Mouse (Mus musculus): ENCODE measurements around the gene Gja5. TPM values are rescaled to one million over a fixed set of nuclear protein-coding genes. Genes with fewer than 3 reads are reported as not detected.
"Not testable (repeated sequence)": the region's sequence is repeated elsewhere in the genome, so short reads cannot be mapped to it uniquely, and the experiment has no call there.

Gene Gja5
- polyA plus RNA-seq, 1 experiment from 2014 or later = 3.5 TPM

- H3K9me3 ChIP-seq (ENCODE audit: control insufficient read depth, low read length) = no peaks in the 10 kb centered on the region
- H3K9ac ChIP-seq (ENCODE audit: low read length) = no peak overlapping the region
- H3K4me2 ChIP-seq (ENCODE audit: low read depth) = no peak overlapping the region
- no peak overlapping the region for H3K27ac ChIP-seq (ENCODE audit: low read depth, low read length)
- WGBS = 89% methylated on average over 5 of the region's 5 CpGs
- H3K4me3 ChIP-seq (ENCODE audit: low read depth, low read length) = no peak overlapping the region
- no peaks in the 10 kb centered on the region for H3K4me1 ChIP-seq (ENCODE audit: control insufficient read depth, insufficient read depth, low read length)
- no peaks in the 10 kb centered on the region for H3K27me3 ChIP-seq (ENCODE audit: control insufficient read depth, insufficient read depth, low read length)
- DNase-seq (ENCODE audit: low spot score) = no peak
- no peaks in the 10 kb centered on the region for H3K36me3 ChIP-seq (ENCODE audit: control insufficient read depth, insufficient read depth, low read length)
- ATAC-seq (ENCODE audit: insufficient read depth, low FRiP score, low TSS enrichment) = no peak
Observed at GRCm38 (mm10) chr3:97058704-97059103, 154.2 kb downstream of the Gja5 start.

GRCm38 (mm10) chr3:97060119-97060518, 155.6 kb downstream of the Gja5 start:
- no peak overlapping the region for H3K4me2 ChIP-seq (ENCODE audit: low read depth)
- 94% methylated on average over 4 of the region's 4 CpGs for WGBS
- ATAC-seq (ENCODE audit: insufficient read depth, low FRiP score, low TSS enrichment) = no peak
- no peaks in the 10 kb centered on the region for H3K4me1 ChIP-seq (ENCODE audit: control insufficient read depth, insufficient read depth, low read length)
- H3K27ac ChIP-seq (ENCODE audit: low read depth, low read length) = no peak overlapping the region
- H3K9me3 ChIP-seq (ENCODE audit: control insufficient read depth, low read length) = no peaks in the 10 kb centered on the region
- H3K27me3 ChIP-seq (ENCODE audit: control insufficient read depth, insufficient read depth, low read length) = no peaks in the 10 kb centered on the region
- H3K4me3 ChIP-seq (ENCODE audit: low read depth, low read length) = no peak overlapping the region
- H3K9ac ChIP-seq (ENCODE audit: low read length) = no peak overlapping the region
- no peaks in the 10 kb centered on the region for H3K36me3 ChIP-seq (ENCODE audit: control insufficient read depth, insufficient read depth, low read length)
- no peak for DNase-seq (ENCODE audit: low spot score)

- H3K4me1 ChIP-seq (ENCODE audit: control insufficient read depth, insufficient read depth, low read length) = no peaks in the 10 kb centered on the region
- no peak overlapping the region for H3K4me2 ChIP-seq (ENCODE audit: low read depth)
- no peaks in the 10 kb centered on the region for H3K9me3 ChIP-seq (ENCODE audit: control insufficient read depth, low read length)
- H3K27ac ChIP-seq (ENCODE audit: low read depth, low read length) = no peak overlapping the region
- H3K27me3 ChIP-seq (ENCODE audit: control insufficient read depth, insufficient read depth, low read length) = no peaks in the 10 kb centered on the region
- whole genome bisulfite sequencing = 79% methylated on average over 5 of the region's 5 CpGs
- ATAC-seq (ENCODE audit: insufficient read depth, low FRiP score, low TSS enrichment) (no peak), DNase-seq (ENCODE audit: low spot score) (no peak)
- no peak overlapping the region for H3K9ac ChIP-seq (ENCODE audit: low read length)
- no peak overlapping the region for H3K4me3 ChIP-seq (ENCODE audit: low read depth, low read length)
- H3K36me3 ChIP-seq (ENCODE audit: control insufficient read depth, insufficient read depth, low read length) = no peaks in the 10 kb centered on the region
Observed at GRCm38 (mm10) chr3:97062814-97063213, 158.3 kb downstream of the Gja5 start.

GRCm38 (mm10) chr3:97064046-97064445, 159.6 kb downstream of the Gja5 start:
- Histone ChIP-seq H3K4me2 (ENCODE audit: low read depth) (no peak overlapping the region), H3K27me3 (ENCODE audit: control insufficient read depth, insufficient read depth, low read length) (no peaks in the 10 kb centered on the region), H3K9ac (ENCODE audit: low read length) (no peak overlapping the region), H3K4me1 (ENCODE audit: control insufficient read depth, insufficient read depth, low read length) (no peaks in the 10 kb centered on the region), H3K9me3 (ENCODE audit: control insufficient read depth, low read length) (no peaks in the 10 kb centered on the region), H3K36me3 (ENCODE audit: control insufficient read depth, insufficient read depth, low read length) (no peaks in the 10 kb centered on the region), H3K4me3 (ENCODE audit: low read depth, low read length) (no peak overlapping the region), H3K27ac (ENCODE audit: low read depth, low read length) (no peak overlapping the region)
- ATAC-seq (ENCODE audit: insufficient read depth, low FRiP score, low TSS enrichment) = no peak
- WGBS = 70% methylated on average over 6 of the region's 6 CpGs
- DNase-seq (ENCODE audit: low spot score) = no peak

GRCm38 (mm10) chr3:97069589-97069988, 165.1 kb downstream of the Gja5 start:
- not testable (repeated sequence) for H3K36me3 ChIP-seq (ENCODE audit: control insufficient read depth, insufficient read depth, low read length); H3K9me3 ChIP-seq (ENCODE audit: control insufficient read depth, low read length); H3K4me2 ChIP-seq (ENCODE audit: low read depth); H3K4me1 ChIP-seq (ENCODE audit: control insufficient read depth, insufficient read depth, low read length); H3K27ac ChIP-seq (ENCODE audit: low read depth, low read length); H3K4me3 ChIP-seq (ENCODE audit: low read depth, low read length); DNase-seq (ENCODE audit: low spot score); H3K27me3 ChIP-seq (ENCODE audit: control insufficient read depth, insufficient read depth, low read length); ATAC-seq (ENCODE audit: insufficient read depth, low FRiP score, low TSS enrichment); H3K9ac ChIP-seq (ENCODE audit: low read length)
- WGBS = 91% methylated on average over 7 of the region's 7 CpGs

GRCm38 (mm10) chr3:97071916-97072315, 167.4 kb downstream of the Gja5 start:
- WGBS = 72% methylated on average over 9 of the region's 9 CpGs
- not testable (repeated sequence) for H3K27ac ChIP-seq (ENCODE audit: low read depth, low read length); DNase-seq (ENCODE audit: low spot score); H3K9ac ChIP-seq (ENCODE audit: low read length); H3K4me1 ChIP-seq (ENCODE audit: control insufficient read depth, insufficient read depth, low read length); H3K4me2 ChIP-seq (ENCODE audit: low read depth); ATAC-seq (ENCODE audit: insufficient read depth, low FRiP score, low TSS enrichment); H3K9me3 ChIP-seq (ENCODE audit: control insufficient read depth, low read length); H3K4me3 ChIP-seq (ENCODE audit: low read depth, low read length); H3K36me3 ChIP-seq (ENCODE audit: control insufficient read depth, insufficient read depth, low read length); H3K27me3 ChIP-seq (ENCODE audit: control insufficient read depth, insufficient read depth, low read length)

- not testable (repeated sequence) for DNase-seq (ENCODE audit: low spot score); ATAC-seq (ENCODE audit: insufficient read depth, low FRiP score, low TSS enrichment); H3K9me3 ChIP-seq (ENCODE audit: control insufficient read depth, low read length); H3K27ac ChIP-seq (ENCODE audit: low read depth, low read length); H3K27me3 ChIP-seq (ENCODE audit: control insufficient read depth, insufficient read depth, low read length); H3K36me3 ChIP-seq (ENCODE audit: control insufficient read depth, insufficient read depth, low read length); H3K9ac ChIP-seq (ENCODE audit: low read length); H3K4me1 ChIP-seq (ENCODE audit: control insufficient read depth, insufficient read depth, low read length); H3K4me2 ChIP-seq (ENCODE audit: low read depth); H3K4me3 ChIP-seq (ENCODE audit: low read depth, low read length)
- WGBS = 75% methylated on average over 5 of the region's 5 CpGs
Observed at GRCm38 (mm10) chr3:97072361-97072760, 167.9 kb downstream of the Gja5 start.

GRCm38 (mm10) chr3:97075744-97076350, 171.4 kb downstream of the Gja5 start:
- not testable (repeated sequence) for H3K4me3 ChIP-seq (ENCODE audit: low read depth, low read length); H3K36me3 ChIP-seq (ENCODE audit: control insufficient read depth, insufficient read depth, low read length); H3K4me1 ChIP-seq (ENCODE audit: control insufficient read depth, insufficient read depth, low read length); H3K9me3 ChIP-seq (ENCODE audit: control insufficient read depth, low read length); ATAC-seq (ENCODE audit: insufficient read depth, low FRiP score, low TSS enrichment); H3K4me2 ChIP-seq (ENCODE audit: low read depth); H3K9ac ChIP-seq (ENCODE audit: low read length); H3K27ac ChIP-seq (ENCODE audit: low read depth, low read length); DNase-seq (ENCODE audit: low spot score); H3K27me3 ChIP-seq (ENCODE audit: control insufficient read depth, insufficient read depth, low read length)
- WGBS = 39% methylated on average over 2 of the region's 11 CpGs

GRCm38 (mm10) chr3:97076412-97076811, 171.9 kb downstream of the Gja5 start:
- Histone ChIP-seq H3K9ac (ENCODE audit: low read length) (no peak overlapping the region), H3K9me3 (ENCODE audit: control insufficient read depth, low read length) (no peaks in the 10 kb centered on the region), H3K4me2 (ENCODE audit: low read depth) (no peak overlapping the region), H3K27me3 (ENCODE audit: control insufficient read depth, insufficient read depth, low read length) (no peaks in the 10 kb centered on the region), H3K36me3 (ENCODE audit: control insufficient read depth, insufficient read depth, low read length) (no peaks in the 10 kb centered on the region), H3K27ac (ENCODE audit: low read depth, low read length) (no peak overlapping the region), H3K4me1 (ENCODE audit: control insufficient read depth, insufficient read depth, low read length) (no peaks in the 10 kb centered on the region), H3K4me3 (ENCODE audit: low read depth, low read length) (no peak overlapping the region)
- ATAC-seq (ENCODE audit: insufficient read depth, low FRiP score, low TSS enrichment) = no peak
- no peak for DNase-seq (ENCODE audit: low spot score)
- 70% methylated on average over 6 of the region's 6 CpGs for WGBS
